Mouse (Mus musculus) thymus, adult 2 months (tissue): ENCODE data around the gene Adgrv1. TPM values are rescaled to one million over a fixed set of nuclear protein-coding genes. Genes with fewer than 3 reads are reported as not detected.

ENCODE experiments used
- DNase-seq: peaks from one replicate; pipeline ENCODE4 v3.0.0; 2021
- H3K27ac ChIP-seq: fragments of 200-500 bp; 2 replicates; pipeline ENCODE4 v1.5.1; 2012; ENCODE audit warnings: low read length, control low read depth; ENCODE audit not compliant: control insufficient read depth, insufficient read depth
- H3K27me3 ChIP-seq: fragments of 200-500 bp; 2 replicates; pipeline ENCODE4 v1.6.1; 2012; ENCODE audit warnings: mild to moderate bottlenecking, low read length, moderate library complexity, mixed read lengths; ENCODE audit not compliant: control insufficient read depth, insufficient read depth
- H3K36me3 ChIP-seq: fragments of 200-500 bp; 2 replicates; pipeline ENCODE4 v1.6.1; 2012; ENCODE audit warnings: mild to moderate bottlenecking, low read length, moderate library complexity; ENCODE audit not compliant: control insufficient read depth, insufficient read depth
- H3K4me1 ChIP-seq: fragments of 200-500 bp; replicated peaks from 2 replicates; pipeline ENCODE4 v1.6.1; 2012; ENCODE audit warnings: low read length; ENCODE audit not compliant: control insufficient read depth, insufficient read depth
- H3K4me3 ChIP-seq: fragments of 200-500 bp; 2 replicates; pipeline ENCODE4 v1.5.1; 2012; ENCODE audit warnings: mild to moderate bottlenecking, low read length, control low read depth, moderate library complexity; ENCODE audit not compliant: control insufficient read depth, insufficient read depth
- CTCF ChIP-seq: fragments of 200-500 bp; IDR thresholded peaks from 2 replicates; pipeline ENCODE4 v1.5.1; 2012; ENCODE audit warnings: mild to moderate bottlenecking, control low read depth, low read length, moderate library complexity, borderline replicate concordance; ENCODE audit not compliant: control insufficient read depth, poor library complexity, insufficient read depth; ENCODE audit errors: extremely low read depth
- POLR2A ChIP-seq: fragments of 200-500 bp; IDR thresholded peaks from 2 replicates; pipeline ENCODE4 v1.6.1; 2012; ENCODE audit warnings: mild to moderate bottlenecking, low read length, control low read depth, moderate library complexity; ENCODE audit not compliant: control insufficient read depth, poor library complexity, insufficient read depth; ENCODE audit errors: extremely low read depth
- WGBS: fragments of 180-500 bp; shearing (Covaris S2); methylation state at CpG from one replicate; pipeline ENCODE4 v1.1.7; 2018; 5-methylcytosine and 5-hydroxymethylcytosine counted together
- polyA plus RNA-seq: library from polyadenylated mRNA; depleted of rRNA; stranded (reverse); fragments of >200 nt; gene quantifications from 2 replicates; pipeline ENCODE4 v1.2.3, GENCODE M21; 2012

Gene Adgrv1
- polyA plus RNA-seq, 1 experiment, result 0.27 TPM

DNA sequence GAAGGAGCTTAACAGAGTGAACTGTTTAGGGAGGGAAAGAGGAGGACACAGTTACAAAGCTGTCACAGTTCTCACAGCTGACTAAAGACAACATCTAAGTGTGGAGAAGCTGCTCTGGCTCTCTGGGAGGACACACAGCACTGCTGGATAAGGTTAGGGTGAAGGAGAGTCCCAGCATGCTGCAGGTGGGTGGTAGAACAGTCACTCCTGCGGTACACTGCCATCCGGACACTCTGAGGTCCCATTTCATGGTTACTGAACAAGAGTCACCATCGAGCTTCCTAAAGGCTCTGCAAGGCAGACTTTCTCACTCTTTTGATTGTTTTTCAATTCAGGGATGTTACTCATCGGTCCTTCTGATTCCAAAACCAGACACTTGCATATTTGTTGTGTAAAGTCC, 274.6 kb downstream of the Adgrv1 start:
- TF ChIP-seq POLR2A (no peak), CTCF (no peak)
- Histone ChIP-seq H3K27me3 (no peaks in the 10 kb centered on the region; the same call in 1 of the 2 replicates), H3K27ac (no peak overlapping the region), H3K36me3 (no peaks in the 10 kb centered on the region), H3K4me1 (no peaks in the 10 kb centered on the region), H3K4me3 (no peak overlapping the region)
- 90% methylated on average over 4 of the region's 4 CpGs for WGBS
- DNase-seq, result no peak

DNA sequence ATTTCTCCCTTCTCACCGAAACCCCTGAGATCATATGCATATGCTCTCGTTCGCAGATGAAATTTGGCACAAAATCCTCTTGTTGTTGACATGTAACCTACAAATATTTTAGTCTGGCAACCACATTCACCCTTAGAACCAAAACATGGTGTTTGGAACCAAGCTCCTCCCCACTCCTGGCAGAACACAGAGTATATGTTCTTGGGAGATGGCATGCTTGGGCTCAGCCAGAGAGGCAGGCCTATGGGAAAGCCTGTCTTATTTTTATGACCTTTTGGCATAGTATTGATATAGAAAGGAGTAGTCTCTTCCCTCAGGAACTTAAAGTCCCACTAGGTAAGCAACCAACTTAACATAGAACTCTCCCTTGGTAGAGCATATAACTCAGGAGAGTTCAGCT, 275.7 kb downstream of the Adgrv1 start:
- Histone ChIP-seq H3K27ac (no peak overlapping the region), H3K4me3 (no peak overlapping the region), H3K27me3 (no peaks in the 10 kb centered on the region; the same call in 1 of the 2 replicates), H3K4me1 (no peaks in the 10 kb centered on the region), H3K36me3 (no peaks in the 10 kb centered on the region)
- 98% methylated on average over 3 of the region's 3 CpGs for WGBS
- DNase-seq, result no peak
- TF ChIP-seq CTCF (no peak), POLR2A (no peak)

DNA sequence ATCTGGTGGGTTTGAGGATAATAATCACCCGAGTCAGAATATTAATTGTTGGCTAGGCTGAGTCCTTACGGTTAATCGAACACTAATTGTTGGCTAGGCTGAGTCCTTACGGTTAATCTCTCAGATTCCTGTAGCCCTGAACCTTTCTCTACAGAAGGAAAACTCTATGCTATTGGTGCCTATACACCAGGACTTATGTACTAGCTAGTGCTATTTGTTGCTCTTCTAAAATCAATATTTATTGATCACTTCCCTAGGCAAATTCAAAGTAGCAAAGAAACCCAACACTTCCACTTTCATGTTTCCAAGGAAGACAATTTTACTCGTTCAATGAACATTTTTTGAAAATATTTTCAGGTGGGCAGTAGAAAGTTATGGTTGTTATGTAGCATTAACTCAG, 278.4 kb downstream of the Adgrv1 start:
- TF ChIP-seq CTCF, result no peak
- TF ChIP-seq POLR2A, result no peak
- Histone ChIP-seq H3K4me3 (no peak overlapping the region), H3K4me1 (0 out of 2 replicates have a peak, but pooled peaks cover 2% of the 10 kb centered on the region), H3K27me3 (no peaks in the 10 kb centered on the region; the same call in 1 of the 2 replicates), H3K36me3 (no peaks in the 10 kb centered on the region), H3K27ac (no peak overlapping the region)
- no peak for DNase-seq
- WGBS, result 93% methylated on average over 5 of the region's 5 CpGs

DNA sequence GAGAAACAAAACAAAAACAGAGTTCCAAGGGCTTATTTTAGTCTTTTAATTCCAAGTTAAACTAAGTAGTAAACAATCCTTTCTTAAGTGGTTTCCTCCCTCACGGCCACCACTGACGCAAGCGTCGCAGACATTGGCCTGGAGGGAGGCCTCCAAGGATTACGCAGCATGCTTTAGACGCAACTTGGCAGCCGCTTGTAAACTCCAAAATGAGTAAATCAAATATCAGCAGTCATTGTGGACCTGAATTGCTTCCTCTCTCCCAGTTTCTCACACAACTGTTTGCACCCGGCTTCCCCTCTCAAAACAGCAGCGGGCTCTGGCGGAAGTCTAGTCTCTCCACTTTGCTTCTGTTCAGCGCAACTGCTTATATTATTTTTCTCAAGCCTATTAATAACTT, 280.7 kb downstream of the Adgrv1 start:
- DNase-seq, result no peak
- Histone ChIP-seq H3K36me3 (no peaks in the 10 kb centered on the region), H3K27ac (no peak overlapping the region), H3K27me3 (no peaks in the 10 kb centered on the region; the same call in 1 of the 2 replicates), H3K4me3 (no peak overlapping the region), H3K4me1 (peaks cover 2% of the 10 kb centered on the region; the same call in 1 of the 2 replicates)
- WGBS, result 6% methylated on average over 11 of the region's 11 CpGs
- TF ChIP-seq CTCF (no peak), POLR2A (no peak)

DNA sequence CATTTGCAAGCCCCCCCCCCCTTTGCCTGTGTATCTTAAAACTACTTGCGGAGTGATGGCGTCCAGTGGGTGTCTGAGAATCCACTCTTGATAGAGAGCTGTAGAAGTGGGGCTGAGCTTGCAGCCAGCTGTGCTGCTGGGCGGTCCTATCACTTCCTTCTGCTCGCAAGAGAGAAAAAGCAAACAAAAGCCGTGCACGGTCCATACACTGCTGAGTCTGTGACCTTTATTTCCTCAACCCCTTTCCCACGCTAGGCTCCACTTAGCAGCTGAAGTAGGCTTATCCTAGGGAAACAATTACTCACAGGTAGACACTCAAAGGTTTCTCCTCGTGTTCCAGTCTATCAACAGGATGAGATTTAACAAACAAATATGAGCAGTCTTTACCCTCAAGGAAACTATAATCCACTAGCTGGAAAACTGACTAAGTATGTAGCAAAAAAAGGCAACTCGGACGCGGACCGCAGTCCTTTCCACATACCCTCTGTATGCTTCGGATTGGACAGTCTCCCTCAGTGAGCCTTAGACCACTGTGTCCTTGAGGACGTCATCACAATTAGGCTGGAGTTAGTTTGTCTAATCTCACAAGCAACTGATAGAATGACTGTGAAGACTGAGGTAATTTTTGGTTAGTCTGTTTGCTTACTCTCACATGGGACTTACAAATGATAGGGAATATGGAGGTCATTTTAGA, 281.3 kb downstream of the Adgrv1 start:
- no peaks in the 10 kb centered on the region; the same call in 1 of the 2 replicates for H3K27me3 ChIP-seq
- WGBS, result 8% methylated on average over 14 of the region's 14 CpGs
- no peak overlapping the region for H3K27ac ChIP-seq
- no peak overlapping the region for H3K4me3 ChIP-seq
- H3K36me3 ChIP-seq, result no peaks in the 10 kb centered on the region
- peak; percentile 7 for DNase-seq
- no peak for TF ChIP-seq CTCF
- TF ChIP-seq POLR2A, result no peak
- peaks cover 2% of the 10 kb centered on the region; the same call in 1 of the 2 replicates for H3K4me1 ChIP-seq

DNA sequence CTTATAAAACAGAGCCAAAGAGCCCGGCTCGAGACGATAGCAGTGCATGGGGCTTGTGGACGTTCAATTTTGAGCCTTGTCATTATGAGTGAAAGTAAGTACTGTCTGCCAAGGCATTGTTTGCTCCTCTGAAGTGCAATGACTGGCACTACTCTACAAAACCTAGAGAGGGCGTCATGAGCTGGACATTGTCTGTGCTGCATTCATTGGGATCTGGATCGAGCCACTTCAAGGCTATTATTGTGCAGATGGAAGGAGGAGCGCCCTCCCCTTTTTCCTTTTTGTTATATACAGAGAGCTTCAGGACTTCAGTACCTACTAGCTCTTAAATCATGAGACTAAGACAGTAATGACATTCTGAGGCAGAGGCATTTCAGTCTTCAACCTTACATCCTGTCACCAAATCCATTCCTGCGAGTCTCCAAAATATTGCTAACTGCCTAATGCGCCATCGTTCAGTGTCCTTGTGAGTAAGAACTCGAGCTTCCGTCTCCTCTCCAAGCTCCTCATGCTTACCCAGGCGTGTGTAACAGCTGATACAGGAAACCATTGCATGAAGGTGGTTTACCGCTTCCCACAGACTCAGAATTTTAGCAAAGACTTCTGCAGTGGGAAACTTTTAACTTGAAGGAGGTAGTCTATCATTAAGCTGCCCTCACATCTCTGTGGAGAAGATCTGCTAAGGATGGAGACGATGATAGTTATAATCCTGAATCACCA, 285.5 kb downstream of the Adgrv1 start:
- Histone ChIP-seq H3K27me3 (no peaks in the 10 kb centered on the region), H3K4me3 (no peak overlapping the region), H3K27ac (no peak overlapping the region), H3K4me1 (peaks cover 2% of the 10 kb centered on the region; the same call in 1 of the 2 replicates), H3K36me3 (no peaks in the 10 kb centered on the region)
- no peak for TF ChIP-seq CTCF
- WGBS, result 29% methylated on average over 15 of the region's 15 CpGs
- no peak for DNase-seq
